Mouse (Mus musculus) T-helper 2 cell (primary cell): Measurements from ENCODE around the gene Pacs2.

Source experiments
- in situ Hi-C: fragments of 300-600 bp; cut with MboI, MseI; formaldehyde crosslinking; loops from one replicate; pipeline ENCODE4 v1.15.1; 2025; ENCODE audit warnings: high pct_unique_total_duplicates

Gene Pacs2

DNA sequence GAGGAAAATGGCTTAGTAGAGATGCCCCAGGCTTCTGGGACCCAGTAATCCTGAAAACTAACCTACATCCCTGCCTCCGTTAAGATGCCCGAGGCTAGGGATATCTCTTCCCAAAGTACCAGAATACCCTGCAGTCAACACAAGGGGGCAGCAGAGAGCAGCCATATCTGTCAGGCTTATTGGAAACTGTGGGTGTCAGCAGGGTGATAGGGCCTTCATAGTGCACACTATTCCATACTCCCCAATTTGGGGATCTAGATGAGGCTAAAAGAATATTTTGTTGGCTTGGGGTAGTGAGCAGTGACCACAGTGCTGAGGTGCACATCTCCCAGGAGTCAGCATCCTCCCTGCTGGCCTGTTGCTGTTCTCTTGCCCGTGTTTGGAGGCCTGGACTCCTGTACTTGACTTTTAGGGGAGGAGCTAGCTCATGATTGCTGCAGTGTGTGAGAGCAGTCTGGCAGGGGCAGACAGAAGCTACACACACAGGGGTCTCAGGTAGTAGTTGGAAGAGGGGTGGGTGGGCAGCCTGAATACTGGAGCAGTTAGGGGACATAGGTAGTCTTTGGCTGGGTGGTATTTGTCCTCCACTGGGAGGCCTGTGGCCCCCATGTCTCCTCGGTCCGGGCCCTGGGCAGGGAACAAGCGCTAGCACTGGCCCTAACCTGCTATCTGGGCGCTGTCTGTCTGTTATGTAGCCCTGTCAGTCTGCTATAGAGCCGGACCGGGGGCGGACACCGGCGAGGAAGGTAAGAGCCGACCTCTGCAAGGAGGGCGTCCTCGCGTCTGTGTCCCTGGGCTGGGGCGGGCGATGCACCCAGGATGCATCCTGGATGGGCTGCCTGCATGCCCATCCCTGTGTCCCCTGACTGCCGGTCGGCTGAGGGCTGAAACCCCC, 105.5 kb downstream of the Pacs2 start:
- in situ Hi-C loops = no loop called here
